Mouse (Mus musculus) mouse trophoblast stem cell (cell line): ENCODE measurements around the gene Mrnip.

ENCODE experiments used
- in situ Hi-C, 2 experiments: fragments of 300-500 bp; cut with MseI, MboI; formaldehyde crosslinking; loops; 2 replicates in 1 of 2; 3 replicates in 1 of 2; pipeline ENCODE4 v1.15.1; 2025

The Mrnip gene

DNA sequence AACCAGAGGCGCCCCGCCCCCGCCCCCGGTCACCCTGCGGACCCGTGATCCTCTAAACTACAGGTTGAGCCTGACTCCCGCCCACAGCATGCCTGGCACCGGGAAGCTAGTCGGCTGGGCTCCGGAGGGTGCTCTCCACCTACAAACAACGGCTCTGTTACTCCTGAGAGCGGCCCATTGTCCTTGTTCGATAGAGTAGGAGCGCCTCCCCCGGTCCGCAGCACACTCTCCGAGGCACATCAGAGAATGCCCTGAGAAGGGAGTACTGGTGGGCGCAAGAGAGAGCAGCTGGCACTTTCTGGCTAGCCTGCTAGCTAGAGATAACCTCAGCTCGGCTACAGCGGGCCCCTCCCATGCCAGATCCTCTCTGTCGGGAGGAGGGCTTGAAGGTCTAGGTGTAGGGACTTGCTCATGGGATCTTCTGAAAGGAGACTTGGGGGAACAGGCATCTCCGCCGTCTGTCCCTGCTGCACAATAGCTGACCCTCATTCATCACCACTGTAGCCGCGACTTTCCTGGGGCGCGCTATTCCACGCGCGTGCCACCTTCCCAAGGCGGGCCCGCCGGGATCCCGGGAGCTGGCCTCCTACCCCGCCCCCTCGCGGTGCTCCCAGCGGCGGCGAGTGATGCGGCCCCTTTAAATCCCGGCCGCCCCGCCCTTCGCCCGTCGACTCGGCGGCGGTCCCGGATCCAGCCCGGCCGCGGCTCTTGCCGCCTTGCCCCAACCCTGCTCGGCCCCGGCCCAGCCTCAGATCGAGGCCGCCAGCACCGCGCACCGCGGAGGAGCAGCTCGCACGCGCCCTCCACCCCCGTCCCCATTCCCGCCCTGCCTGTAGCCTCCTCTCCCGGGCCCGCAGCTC is 50.7 kb downstream of the Mrnip start:
- in situ Hi-C loops, result no loop called here

- in situ Hi-C loops, result no loop called here
Measured at GRCm38 (mm10) chr11:50225611-50226378, 51.6 kb downstream of the Mrnip start.

GRCm38 (mm10) chr11:50226406-50226805 is 52.2 kb downstream of the Mrnip start:
- in situ Hi-C loops, result no loop called here

DNA sequence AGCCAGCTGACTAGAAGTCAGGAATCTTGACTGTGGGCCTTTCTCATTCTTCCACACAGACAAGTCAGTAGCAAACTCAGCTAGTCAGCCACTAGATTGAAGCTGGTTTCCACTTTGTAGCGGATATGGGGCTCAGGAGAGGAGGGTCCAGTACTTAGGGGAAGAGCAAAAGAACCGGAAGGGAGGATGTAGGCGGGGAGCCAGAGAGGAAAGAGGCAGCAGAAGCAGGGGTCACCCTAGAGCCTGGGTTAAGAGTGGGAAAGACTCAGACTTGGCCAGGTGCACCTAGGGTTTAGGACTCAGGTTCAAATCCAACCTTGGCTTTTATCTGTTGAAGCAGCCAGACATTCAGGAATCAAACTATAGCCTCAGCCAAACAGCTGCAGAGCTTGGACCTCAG is 53.0 kb downstream of the Mrnip start:
- in situ Hi-C loops, result no loop called here

- in situ Hi-C loops, result no loop called here
Measured at GRCm38 (mm10) chr11:50227736-50228135, 53.5 kb downstream of the Mrnip start.

DNA sequence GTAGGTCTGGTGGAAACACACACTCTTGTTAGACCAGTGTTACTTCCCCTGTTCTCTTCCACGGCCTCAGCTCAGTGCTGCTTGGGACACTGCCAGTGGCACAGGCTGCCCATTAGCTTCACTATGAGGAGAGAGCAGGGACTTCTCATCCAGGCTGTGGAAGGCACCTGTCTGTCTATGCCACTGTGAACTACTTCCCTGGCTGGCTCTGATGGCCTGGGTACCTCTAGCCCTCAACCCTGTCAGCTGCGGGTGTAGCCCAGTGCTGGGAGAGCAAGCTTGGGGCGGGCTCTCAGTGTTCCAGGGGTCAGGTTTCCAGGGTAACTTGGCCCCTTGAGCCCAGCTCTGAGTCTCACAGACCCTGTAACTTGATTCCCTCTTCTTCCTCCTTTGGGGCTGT is 54.5 kb downstream of the Mrnip start:
- in situ Hi-C loops, result no loop called here

- in situ Hi-C loops, result no loop called here
Measured at GRCm38 (mm10) chr11:50229252-50229910, 55.1 kb downstream of the Mrnip start.

GRCm38 (mm10) chr11:50230481-50231304 is 56.4 kb downstream of the Mrnip start:
- in situ Hi-C loops, result no loop called here

- in situ Hi-C loops, result no loop called here
Measured at GRCm38 (mm10) chr11:50231411-50231810, 57.2 kb downstream of the Mrnip start.

DNA sequence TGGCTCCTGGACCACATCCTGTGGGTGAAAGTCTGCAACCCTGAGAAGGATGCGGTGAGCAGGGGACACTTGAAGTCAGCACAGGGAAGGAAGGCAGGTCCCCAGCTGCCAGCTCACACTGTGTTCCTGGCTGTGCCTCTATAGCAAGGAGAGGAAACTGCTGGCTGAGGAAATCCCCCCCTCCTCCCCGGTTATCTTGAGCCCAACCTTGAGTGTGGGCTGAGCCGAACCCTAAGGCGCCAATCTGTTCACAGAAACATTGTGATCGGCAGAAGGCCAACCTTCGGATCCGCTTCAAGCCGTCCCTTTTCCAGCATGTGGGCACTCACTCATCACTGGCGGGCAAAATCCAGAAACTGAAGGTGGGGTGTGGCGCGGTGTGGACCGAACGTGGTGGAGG is 58.8 kb downstream of the Mrnip start:
- in situ Hi-C loops, result no loop called here

DNA sequence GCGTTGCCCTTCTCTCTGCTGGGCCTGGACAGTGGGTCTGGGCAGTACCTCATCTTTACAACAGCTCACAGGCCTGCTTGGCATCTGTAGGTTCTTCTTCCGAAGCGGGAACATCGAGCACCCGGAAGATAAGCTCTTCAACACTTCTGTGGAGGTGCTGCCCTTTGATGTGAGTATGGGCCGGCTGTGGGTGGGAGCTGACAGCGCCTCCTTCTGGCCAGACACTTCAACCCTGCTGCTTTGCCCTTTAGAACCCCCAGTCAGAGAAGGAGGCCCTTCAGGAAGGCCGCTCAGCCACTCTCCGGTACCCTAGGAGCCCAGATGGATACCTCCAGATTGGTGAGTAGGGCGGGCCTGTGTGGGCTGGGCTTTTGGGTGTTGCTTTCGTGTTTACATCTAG is 59.7 kb downstream of the Mrnip start:
- in situ Hi-C loops, result no loop called here

DNA sequence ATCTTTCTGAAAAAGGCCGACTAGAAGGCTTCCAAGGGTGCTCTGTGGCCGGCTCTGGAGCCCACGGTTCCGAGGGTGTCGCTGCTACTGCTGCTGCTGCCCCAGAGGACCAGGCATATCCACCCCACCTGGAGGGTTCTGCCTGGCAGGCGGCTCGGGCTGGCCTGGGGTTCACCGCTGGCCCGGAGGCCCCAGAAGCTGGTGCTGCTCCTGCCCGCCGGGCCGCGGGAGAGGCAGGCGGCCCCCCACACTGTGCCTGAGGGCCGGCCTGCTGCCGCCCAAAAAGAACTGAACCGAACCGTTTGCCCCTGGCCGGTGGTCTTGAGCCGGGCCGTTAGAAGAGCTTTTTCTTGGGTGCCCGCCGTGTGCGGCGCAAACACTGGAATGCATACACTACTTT is 60.4 kb downstream of the Mrnip start:
- in situ Hi-C loops, result no loop called here

DNA sequence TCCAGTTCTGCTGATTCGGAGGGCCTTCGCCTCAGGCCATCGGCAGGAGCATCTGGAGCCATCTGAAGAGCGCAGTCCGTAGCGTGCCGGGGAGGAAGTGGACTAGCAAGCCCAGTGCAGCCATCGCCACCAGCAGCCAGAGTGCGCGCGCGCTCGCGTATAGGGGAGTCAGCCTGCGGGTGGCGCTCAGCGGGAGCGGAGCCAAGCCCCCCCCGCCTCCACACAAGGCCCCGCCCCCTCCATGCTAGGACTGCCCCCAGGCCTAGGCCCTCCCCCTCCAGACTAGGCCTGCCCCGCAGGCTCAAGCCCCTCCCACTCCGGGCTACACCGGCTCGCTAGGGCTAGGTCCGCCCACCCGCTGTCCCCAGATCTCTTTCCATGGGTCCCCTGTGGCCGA is 62.3 kb downstream of the Mrnip start:
- in situ Hi-C loops, result no loop called here

GRCm38 (mm10) chr11:50236937-50237835 is 62.9 kb downstream of the Mrnip start:
- in situ Hi-C loops, result no loop called here

- in situ Hi-C loops, result no loop called here
Measured at GRCm38 (mm10) chr11:50238324-50238723, 64.1 kb downstream of the Mrnip start, which contains the start of gene Ltc4s. Gene Ltc4s, minus strand, starts transcription at chr11:50238616.

DNA sequence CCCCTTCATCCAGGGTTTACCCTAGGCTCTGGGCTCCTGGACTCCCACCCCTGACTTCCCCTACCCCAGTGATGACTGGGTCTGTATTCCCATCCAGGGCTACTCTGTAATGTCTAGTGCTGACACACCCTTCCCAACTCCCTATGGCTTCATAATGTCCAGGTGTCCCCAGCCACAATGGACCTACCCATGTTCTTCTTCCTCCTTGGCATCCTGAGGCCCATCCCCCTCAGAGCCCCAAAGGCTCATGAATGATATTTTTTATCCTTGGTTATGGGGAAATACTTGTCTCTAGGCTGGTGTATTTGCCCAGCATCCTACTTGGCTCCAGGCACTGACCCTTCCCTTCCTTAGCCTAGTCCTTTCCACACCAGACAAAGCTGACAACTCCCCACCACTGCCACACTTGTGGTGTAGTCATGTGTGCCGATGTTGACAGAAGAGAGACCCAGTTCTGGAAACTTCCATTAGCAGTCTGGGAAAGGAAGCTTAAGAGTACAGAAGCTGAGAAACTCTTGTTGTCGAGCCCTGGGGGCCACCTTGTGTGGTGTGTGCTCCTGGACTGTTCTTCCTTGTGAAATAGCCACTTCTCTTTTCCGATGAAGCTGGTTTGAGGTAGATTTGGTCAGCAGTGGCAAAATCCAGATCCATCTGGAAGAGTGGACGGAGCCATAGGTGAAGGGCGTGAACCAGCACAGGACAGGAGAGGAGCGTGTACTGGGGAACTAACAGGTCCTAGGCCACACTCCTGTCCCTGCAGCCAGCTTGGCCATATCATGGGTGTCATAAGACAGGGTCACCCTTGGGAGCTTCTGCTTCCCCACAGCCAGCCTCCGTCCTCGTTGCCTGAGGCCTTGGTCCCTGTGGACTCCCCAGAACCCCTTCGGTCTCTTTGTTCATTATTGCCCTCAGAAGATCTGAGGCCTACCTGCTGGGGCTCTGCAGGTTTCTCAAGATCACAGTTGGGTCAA is 64.9 kb downstream of the Mrnip start:
- in situ Hi-C loops, result no loop called here

- in situ Hi-C loops, result no loop called here
Measured at GRCm38 (mm10) chr11:50240235-50240911, 66.1 kb downstream of the Mrnip start.

DNA sequence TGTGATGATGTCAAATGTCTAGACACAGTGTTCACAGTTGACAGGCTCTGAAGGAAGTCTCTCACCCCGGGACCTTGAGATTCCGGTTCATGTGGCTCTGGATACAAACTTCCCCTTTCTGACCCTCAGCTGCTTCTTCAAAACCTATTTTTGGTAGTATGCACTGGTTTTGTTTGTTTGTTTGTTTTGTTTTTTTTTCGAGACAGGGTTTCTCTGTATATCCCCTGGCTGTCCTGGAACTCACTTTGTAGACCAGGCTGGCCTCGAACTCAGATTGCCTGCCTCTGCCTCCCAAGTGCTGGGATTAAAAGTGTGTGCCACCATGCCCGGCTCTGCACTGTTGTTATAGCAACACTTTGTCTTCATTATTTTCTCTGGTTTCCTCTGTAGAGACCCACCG is 69.7 kb downstream of the Mrnip start:
- in situ Hi-C loops, result no loop called here

GRCm38 (mm10) chr11:50245269-50245668 is 71.0 kb downstream of the Mrnip start:
- in situ Hi-C loops, result no loop called here
